Mouse (Mus musculus): ENCODE results near the gene 4930548H24Rik.
A peak's percentile ranks its signal among the peaks of the same experiment; 100 is the strongest.
"Not testable (repeated sequence)": the region's sequence is repeated elsewhere in the genome, so short reads cannot be mapped to it uniquely, and the experiment has no call there.

Gene 4930548H24Rik

DNA sequence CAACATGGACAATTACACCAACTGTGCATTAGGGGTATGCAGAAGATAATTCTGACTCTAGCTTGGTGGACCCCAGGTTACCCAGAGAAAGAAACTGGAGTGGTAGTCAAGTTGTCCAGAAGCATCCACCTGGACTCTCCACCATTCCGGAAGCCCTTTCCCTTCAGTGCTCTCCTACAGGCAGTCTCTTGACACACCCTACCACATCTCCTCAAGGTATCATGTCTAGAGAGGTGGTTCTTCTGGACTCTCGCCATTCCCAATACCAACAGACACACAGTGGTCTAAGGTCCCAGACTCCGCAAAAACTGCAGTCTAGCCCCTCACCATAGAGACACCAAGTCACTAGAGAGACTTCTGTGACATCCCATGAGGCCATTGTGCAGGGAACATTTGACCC lies at the start of gene 4930548H24Rik:
TSS of gene 4930548H24Rik (plus strand) at position 301 of the 400 bp plus-strand sequence.
- DNase-seq (ENCODE audit: low spot score in 2 of 2): no peak

DNA sequence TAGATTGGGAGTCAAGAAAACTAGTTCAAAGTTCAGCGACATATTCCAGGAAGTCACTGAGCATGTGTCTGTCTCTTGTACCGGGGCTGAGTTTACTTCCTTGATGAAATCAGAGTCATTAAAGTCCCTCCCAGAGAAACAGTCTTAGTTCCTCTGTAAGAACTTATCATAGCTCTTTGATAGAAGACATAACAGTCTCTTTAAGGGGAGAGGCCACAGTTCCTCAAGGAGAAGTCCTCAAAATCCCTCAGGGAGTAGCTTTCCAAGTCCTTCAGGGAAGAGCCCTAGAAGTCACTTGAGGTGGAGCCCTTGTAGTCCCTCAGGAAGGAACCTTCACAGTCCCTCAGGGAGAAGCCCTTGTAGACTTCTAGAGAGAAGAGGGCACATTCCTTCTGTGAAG lies 34.2 kb upstream of the 4930548H24Rik start:
- DNase-seq (ENCODE audit: low spot score in 2 of 2): no peak

DNA sequence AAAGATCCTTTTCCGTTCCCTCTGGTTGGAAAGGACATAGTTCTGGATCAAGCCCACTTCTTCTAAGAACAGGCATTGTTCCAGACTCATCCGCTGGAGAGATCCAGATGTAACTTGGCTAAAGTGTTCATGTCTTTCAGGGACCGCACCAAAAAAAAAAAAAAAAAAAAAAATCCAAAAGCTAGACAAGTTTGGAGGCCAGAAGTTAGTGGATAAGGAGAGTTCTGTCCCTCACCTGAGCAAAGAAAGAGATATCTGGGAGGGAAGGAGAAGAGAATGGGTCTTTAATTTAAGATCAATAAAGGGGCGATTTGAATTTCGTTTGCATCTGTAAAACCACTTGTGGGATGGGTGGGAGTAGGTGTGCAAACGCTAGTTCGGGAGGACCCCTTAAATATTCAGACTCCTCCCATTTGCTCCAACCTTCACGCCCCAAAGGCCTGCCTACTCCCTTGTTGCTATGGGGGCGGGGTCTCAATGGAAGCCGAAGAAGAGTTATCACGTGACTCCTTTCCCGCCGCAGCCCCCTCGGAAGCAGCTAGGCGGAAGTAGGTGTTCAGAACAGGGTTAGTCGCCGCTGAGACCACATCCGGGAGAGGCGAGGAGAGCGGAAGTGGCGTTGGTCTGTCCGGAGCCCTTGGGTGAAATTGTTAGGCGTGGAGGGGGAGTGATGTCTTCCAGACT lies 33.5 kb upstream of the 4930548H24Rik start, which contains the start of gene Zfp512:
TSS of gene Zfp512 (plus strand) at position 554 of the 684 bp plus-strand sequence.
- peak; percentile 91 to 92 for DNase-seq (ENCODE audit: low spot score in 2 of 2)

DNA sequence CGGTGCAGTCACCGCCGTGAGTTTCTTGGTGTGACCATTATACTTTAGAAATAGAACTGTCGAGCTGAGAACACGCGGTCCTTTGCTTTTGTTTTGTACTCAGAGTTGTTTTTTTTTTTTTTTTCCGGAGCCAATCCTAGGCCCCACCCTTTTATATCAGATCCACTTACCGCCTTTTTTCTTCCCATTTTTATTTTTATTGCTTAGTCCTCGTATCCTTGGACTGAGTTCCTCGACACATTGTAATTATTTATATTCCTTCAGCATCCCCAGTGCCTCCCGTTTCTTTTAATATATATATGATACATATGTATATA lies 33.0 kb upstream of the 4930548H24Rik start:
- no peak for DNase-seq (ENCODE audit: low spot score in 2 of 2)

DNA sequence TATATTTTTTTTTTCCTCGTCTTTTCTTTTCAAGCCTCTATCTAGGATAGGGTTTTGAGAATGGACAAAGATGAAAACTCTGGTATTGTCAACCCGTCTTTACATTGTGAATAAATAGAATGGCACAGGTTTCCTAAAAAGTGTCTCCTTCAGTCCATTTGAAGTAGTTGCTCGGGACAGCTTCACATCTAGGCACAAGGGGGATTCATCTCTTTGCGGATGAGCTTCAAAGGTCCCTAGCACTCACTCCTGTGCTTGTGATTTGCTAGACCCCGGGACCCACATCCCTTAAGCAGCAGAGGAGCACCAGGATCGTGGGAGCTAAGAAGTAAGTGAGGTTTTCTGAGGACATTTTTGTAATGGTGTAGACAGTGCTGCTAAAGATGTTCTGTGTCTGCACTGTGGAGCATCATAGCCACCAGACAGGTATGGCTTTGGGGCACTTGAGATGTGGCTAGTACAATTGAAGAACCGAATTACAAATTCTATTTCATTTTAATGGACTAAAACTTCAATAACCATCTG lies 32.6 kb upstream of the 4930548H24Rik start:
- DNase-seq (ENCODE audit: low spot score in 2 of 2): no peak

DNA sequence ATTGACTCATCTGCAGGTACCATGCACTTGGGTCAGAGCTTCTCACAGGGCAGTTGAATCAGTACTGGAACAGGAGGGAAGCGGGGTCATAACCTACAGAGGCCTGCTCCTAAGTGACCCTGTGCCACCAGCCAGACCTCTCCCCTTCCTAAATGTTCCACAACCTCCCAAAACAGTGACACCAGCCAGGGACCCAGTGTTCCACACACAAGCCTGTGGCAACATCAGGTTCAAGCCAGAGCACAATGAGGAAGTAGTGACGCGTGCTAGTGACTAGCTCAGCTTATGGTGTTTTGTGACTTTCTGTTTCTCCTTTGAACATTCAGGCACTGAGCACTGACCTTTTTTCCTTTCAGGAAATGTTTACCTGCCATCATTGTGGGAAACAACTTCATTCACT lies 17.7 kb upstream of the 4930548H24Rik start:
- no peak for DNase-seq (ENCODE audit: low spot score in 2 of 2)

DNA sequence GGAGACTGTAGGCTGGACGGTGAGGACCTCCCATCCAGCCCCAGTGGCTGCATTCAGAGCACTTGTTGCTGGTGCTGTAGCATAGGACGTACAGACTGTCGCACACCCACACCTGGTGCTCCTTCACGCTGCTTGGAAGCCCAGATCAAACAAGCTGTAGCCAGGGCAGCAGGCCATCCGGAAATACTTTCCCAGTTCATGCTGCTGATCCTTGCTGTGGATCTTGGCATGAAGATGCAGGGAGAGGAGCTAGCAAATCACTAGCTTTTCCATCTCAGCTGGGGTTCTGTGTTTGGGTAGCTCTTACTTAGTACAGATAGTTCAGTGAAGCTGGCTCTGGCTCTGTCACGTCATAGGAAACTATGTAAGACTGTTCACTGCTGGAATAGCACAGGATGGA lies 15.8 kb upstream of the 4930548H24Rik start:
- no peak for DNase-seq (ENCODE audit: low spot score in 2 of 2)

DNA sequence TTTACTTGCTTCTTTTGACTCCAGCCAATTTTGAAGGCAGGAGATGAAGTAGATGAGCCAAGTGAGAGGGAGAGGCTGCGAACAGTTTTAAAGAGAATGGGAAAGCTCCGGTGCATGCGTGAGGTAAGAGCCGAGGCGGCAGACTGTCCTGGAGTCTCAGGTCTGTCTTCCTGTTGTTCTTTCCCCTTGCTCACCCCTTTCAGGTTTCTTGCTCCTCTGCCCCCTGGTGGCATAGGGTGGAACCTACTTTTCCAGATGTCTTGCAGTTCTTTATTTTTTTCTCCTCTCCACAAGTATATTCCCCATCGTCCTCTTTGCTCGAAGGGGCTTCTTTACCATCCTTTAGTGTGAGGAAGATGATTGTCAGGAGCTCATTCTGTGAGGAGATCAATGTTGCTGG lies 15.2 kb upstream of the 4930548H24Rik start:
- DNase-seq (ENCODE audit: low spot score in 2 of 2): peak in 1 of 2 experiments; percentile 39

DNA sequence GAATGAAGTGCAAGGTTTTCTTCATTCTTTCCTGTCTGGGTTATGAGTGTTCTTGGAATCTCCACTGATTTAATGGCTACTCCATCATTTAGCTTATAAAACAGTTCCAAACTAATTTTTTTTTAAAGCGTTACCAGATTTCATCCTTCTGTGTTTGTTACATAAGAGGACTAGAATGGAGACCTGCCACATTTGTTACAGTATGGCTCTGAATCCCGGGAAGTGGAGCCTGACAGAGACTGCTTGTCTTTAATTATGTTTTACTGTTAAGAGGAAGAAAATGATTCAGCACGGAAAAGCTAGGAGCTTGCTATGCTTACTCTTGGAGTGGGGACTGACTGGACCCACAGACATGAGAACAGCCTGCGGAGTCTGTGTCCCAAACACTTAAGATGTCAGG lies 5.0 kb upstream of the 4930548H24Rik start:
- no peak for DNase-seq (ENCODE audit: low spot score in 2 of 2)

DNA sequence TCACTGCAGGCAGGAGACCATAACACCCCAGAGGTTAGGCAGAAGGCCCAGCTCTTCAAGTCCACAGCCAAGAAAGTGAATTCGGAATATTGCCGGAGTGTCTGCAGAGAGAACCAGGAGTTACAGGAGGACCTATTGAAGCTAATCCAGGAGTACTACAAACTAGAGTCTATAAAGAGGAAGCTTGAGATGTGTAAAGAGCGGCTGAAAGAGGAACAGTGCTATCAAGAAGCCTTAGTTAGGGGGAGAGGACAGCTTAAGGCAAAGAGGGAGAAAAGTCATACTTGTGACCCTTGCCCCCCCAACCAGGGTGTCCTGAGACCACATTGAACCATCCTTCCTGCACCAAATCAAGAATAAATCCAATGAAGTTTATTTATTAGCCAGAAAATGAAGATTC lies 2.3 kb downstream of the 4930548H24Rik start:
- no peak for DNase-seq (ENCODE audit: low spot score in 2 of 2)

DNA sequence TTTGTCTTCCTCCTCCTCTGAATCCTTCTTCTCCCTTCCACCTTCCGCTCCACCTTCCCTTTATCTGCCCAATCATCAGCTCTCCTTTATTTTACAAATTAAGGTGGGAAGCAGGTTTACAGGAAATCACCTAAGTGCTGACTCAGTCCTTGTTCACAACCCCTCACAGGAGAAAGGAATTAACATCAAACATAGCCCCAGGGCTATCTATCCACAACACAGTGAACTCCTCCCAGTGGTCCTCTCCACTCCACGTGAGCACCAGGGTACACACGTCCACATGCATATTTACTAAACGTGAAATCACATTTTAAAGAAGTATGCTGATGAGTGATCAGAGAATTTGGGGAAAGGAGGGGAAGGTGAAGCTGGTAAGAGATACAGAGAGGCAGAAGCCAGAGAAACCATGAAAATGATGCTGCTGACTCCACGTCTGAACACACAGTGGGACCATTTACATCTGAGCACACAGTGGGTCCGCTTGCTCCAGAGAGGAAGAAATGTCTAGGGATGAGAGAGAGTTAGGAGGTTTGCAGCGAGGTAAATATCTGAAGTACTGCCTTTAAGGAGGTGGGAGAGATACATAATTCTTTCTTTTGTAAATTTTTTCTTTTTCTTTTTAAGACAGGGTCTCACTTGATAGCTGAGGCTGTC lies 3.7 kb downstream of the 4930548H24Rik start:
- DNase-seq (ENCODE audit: low spot score in 2 of 2): no peak

DNA sequence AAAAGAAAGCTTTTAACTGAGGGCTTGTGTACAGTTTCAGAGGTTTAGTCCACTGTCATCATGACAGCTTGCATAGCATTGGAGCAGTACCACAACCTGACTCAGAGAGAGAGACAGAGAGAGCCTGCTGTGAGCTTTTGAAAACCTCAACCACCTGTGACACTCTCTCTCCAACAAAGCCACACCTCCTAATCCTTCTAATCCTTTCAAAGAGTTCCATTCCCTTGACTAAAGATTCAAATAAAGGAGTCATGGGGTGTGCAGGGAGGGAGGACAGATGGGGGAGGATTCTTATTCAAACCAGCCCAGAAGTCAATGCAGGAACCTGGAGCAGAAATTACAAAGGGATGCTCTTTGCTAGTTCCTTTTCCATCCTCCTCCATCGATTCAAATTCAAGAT lies 6.5 kb downstream of the 4930548H24Rik start:
- no peak for DNase-seq (ENCODE audit: low spot score in 2 of 2)

DNA sequence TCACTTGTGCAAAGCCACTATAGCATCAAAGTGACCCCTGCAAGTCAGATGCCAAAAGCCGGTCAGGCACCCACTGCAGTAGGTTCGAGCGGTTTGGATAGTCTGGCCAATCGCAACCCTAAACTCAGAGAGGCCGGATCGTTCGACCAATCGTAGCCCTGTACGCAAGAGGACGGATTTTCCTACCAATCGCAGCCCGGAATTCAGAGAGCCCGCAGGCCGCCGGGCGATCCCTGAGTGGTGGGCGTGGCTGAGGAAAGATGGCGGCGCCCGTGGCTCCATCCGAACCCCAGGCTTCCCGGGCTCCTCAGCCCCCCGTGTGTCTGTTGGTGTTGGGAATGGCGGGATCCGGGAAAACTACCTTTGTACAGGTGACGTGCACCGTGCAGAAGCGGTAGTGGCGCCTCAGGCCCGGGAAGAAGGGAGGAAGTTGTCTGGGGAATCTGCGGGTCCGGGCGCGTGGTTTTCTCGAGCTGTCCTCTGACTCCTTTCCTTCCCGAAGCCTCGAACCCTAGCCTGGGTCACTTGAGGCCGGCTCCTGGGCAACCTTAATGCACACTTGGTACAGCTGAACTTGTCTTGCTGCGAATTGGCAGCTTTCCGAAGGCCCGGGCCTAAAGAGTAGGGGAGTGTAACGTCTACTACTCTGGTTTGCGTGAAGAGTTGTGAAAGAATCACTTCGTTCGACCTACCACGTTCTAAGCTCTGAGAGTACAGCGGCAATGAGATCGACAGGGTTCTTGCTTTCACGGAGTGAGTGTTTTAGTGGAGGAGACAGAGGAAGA lies 9.2 kb downstream of the 4930548H24Rik start, which contains the start of gene Gpn1:
TSS of gene Gpn1 (plus strand) at position 229 of the 785 bp plus-strand sequence.
- peak; percentile 88 to 95 for DNase-seq (ENCODE audit: low spot score in 2 of 2)

DNA sequence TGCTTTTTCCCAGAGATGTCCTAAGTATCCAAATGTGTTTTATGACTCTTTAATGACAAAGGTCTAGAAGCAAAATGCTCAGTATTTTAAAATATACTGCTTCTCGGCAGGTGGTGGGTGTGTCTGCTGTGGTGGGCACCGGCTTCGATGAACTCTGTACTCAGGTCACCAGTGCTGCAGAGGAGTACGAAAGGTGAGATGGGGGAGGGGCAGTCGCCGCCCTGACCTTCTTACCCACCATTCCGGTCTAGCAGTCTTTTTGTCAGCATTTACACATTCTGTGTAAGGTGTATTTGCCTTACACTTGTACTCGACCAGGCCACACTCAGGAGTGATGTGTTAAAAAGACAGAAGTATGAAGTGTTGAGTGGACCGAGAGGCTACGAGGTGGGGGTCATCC lies 19.3 kb downstream of the 4930548H24Rik start:
- no peak for DNase-seq (ENCODE audit: low spot score in 2 of 2)

DNA sequence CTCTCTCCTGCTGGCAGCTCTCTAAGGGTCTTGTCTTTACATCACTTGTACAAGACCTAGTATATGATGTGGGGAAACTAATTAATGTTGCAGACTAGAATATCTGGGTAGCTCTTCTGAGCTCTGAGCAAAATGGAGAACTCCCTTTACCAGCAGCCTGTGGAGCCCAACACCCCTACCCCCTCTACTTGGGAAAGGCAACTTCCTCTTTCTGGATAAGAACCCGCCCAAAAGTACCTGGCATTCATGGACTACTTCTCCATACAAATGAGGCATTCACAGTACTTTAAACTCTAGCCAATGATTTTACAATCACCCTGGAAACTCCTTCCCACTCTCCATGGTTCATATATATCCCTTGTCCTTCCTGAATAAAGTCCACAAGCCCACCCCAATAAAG lies 26.9 kb downstream of the 4930548H24Rik start:
- DNase-seq (ENCODE audit: low spot score in 2 of 2): no peak

DNA sequence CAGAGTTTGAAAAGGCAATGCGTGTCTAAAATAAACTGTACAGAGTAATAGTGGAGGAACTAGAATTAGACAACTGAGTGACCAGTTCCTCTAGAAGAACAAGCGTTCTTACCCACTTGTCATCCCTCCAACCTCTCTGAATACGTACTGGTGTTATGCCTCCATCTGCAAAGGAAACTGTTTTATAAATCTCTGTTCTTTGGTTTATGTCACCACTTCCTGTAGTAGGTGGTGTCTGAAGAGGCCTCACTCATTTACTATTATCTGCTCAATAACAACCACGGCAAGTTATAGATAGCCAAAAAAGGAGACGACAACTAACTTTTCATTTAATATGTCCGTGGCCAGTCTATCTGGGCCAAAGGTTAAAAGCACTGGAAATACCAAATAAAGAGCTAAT lies 35.0 kb downstream of the 4930548H24Rik start:
- no peak for DNase-seq (ENCODE audit: low spot score in 2 of 2)

DNA sequence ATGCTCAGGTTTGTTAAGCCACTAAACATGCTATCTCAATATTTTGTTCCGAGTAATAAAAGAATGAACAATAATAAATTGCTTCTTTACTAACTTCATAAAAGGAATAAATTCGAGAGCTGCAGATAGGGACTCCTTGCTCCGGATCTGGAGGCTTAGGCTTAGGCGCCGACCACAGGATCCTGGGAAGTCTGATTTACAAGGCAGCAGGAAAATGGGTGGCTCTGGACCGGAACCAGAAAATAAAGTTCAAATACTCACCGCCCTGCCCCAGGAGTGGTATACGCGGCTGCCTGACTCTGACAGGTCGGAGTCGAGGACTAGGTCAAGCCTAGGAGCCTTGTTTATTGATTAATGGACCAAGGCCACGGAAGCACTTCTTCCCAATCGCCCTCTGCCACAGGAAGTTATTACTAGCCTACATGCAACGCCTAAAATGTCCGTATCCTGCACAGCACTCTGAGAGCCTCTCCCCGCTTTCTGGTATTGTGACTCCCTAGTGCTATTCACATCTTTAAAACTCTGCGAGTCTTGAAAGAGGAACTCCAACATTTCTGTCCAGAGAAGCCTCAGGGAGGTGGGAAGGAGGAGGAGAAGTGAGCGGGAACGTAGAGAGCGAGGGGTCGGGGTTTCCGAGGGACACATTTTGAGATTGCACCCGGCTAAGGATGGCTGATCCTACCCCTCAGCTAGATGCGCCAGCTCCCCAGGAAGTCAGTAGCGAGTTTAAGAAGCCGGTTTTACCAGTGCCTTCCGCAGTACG lies 41.0 kb downstream of the 4930548H24Rik start, which contains the start of gene Slc4a1ap:
TSS of gene Slc4a1ap (plus strand) at position 642 of the 763 bp plus-strand sequence.
- DNase-seq (ENCODE audit: low spot score in 2 of 2): peak; percentile 75 to 82

DNA sequence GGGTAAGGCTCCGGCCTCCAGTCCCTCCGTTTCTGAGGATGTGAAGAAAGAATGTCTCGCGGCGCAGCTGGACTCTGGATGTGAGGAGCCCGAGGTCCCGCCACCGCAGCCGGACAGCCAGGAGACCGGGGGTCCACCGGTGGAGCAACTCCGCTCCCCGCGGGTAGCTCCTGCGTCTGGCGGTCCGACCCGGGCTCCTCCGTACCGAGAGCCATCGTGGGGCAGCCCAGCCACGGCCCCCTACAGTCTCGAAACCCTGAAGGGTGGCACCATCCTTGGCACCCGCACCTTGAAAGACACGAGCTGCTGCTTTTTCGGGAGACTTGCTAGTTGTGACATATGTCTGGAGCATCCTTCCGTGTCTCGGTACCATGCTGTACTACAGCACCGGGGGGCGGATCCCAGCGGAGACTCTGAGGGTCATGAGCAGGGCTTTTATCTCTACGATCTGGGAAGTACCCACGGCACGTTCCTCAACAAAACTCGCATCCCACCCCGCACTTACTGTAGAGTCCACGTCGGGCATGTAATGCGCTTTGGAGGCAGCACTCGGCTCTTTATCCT lies 41.7 kb downstream of the 4930548H24Rik start:
- no peak for DNase-seq (ENCODE audit: low spot score in 2 of 2)

DNA sequence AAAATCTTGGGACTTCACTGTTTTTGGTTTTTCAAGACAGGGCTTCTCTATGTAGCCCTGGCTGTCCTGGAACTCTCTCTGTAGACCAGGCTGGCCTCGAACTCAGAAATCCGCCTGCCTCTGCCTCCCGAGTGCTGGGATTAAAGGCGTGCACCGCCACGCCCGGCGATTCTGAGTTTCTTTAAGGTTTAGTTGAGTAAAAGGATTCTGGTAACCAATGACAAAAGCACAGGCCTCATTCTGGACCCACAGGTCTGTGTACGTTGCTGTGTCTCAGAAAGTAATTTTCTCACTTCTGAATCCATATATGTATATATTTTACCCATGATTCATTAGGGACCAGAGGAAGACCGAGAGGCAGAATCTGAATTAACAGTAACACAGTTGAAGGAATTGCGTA lies 42.2 kb downstream of the 4930548H24Rik start, which contains the start of gene Supt7l:
TSS of gene Supt7l (minus strand) at position 101 of the 400 bp plus-strand sequence.
- not testable (repeated sequence) for DNase-seq (ENCODE audit: low spot score in 2 of 2)

DNA sequence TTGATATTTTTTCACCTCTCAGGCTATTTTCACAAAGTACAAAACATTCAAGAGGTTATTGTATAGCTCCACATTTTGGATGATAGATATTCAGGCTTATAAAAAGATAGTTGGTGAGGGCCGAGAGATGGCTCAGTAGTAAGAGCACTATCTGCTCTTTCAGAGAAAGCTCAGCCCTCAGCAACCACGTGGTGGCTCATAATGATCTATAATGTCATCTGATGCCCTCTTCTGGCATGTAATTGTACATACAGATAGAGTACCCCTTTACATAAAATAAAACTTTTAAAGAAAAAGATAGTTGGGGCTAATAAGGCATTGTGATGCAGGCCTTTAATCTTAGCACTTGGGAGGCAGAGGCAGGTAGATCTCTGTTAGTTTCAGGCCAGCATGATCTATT lies 43.0 kb downstream of the 4930548H24Rik start:
- no peak for DNase-seq (ENCODE audit: low spot score in 2 of 2)

DNA sequence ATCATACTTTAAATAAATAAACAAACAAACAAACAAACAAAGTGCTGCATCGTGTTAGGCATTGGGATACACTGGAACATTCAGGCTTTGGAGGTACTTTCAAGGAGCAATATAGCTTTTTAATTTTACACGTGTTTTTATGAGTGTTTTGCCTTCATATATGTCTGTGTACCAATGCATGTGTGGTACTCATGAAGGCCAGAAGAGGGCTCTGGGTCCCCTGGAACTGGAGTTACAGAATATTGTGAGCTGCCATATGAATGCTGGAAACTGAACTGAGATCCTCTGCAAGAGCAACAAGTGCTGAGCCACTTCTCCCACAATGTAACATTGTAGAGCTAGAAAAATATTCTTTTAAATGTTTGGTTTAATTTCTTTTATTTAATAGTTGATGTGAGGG lies 49.7 kb downstream of the 4930548H24Rik start:
- no peak for DNase-seq (ENCODE audit: low spot score in 2 of 2)
